Mouse (Mus musculus): Measurements from ENCODE around the gene Slc22a21. TPM values are rescaled to one million over a fixed set of nuclear protein-coding genes. Genes with fewer than 3 reads are reported as not detected.
A peak's percentile ranks its signal among the peaks of the same experiment; 100 is the strongest.

The Slc22a21 gene
- polyA plus RNA-seq, 1 experiment from 2014 or later, result 8.0 TPM

GRCm38 (mm10) chr11:53928585-53928984 lies 51.5 kb downstream of the Slc22a21 start:
- no peak for ATAC-seq
- H3K27me3 ChIP-seq (replicated peaks), result no peaks in the 10 kb centered on the region
- H3K9me3 ChIP-seq, result no peaks in the 10 kb centered on the region
- H3K4me3 ChIP-seq (replicated peaks), result no peak overlapping the region
- H3K4me2 ChIP-seq (replicated peaks), result no peak overlapping the region
- H3K9ac ChIP-seq, result no peak overlapping the region
- 0 out of 2 replicates have a peak, but pooled peaks cover 3% of the 10 kb centered on the region for H3K4me1 ChIP-seq (replicated peaks)
- 82% methylated on average over 3 of the region's 3 CpGs for WGBS
- H3K27ac ChIP-seq, result no peak overlapping the region
- H3K36me3 ChIP-seq, result no peaks in the 10 kb centered on the region

GRCm38 (mm10) chr11:53926303-53926702 lies 53.8 kb downstream of the Slc22a21 start:
- Histone ChIP-seq H3K27me3 (replicated peaks) (no peaks in the 10 kb centered on the region), H3K9ac (no peak overlapping the region), H3K36me3 (no peaks in the 10 kb centered on the region), H3K27ac (no peak overlapping the region), H3K4me2 (replicated peaks) (no peak overlapping the region), H3K9me3 (no peaks in the 10 kb centered on the region), H3K4me3 (replicated peaks) (no peak overlapping the region), H3K4me1 (replicated peaks) (no peaks in the 10 kb centered on the region)
- WGBS, result 91% methylated on average over 5 of the region's 5 CpGs
- no peak for ATAC-seq

GRCm38 (mm10) chr11:53918851-53919250 lies 61.3 kb downstream of the Slc22a21 start:
- ATAC-seq, result no peak
- Histone ChIP-seq H3K27me3 (replicated peaks) (no peaks in the 10 kb centered on the region), H3K4me1 (replicated peaks) (no peaks in the 10 kb centered on the region), H3K4me3 (replicated peaks) (no peak overlapping the region), H3K4me2 (replicated peaks) (no peak overlapping the region), H3K36me3 (no peaks in the 10 kb centered on the region), H3K9ac (no peak overlapping the region), H3K27ac (no peak overlapping the region), H3K9me3 (no peaks in the 10 kb centered on the region)
- WGBS, result 90% methylated on average over 4 of the region's 4 CpGs

GRCm38 (mm10) chr11:53911011-53911410 lies 69.1 kb downstream of the Slc22a21 start:
- no peak overlapping the region for H3K27ac ChIP-seq
- H3K4me1 ChIP-seq (replicated peaks), result no peaks in the 10 kb centered on the region
- no peaks in the 10 kb centered on the region for H3K9me3 ChIP-seq
- 58% methylated on average over 4 of the region's 4 CpGs for WGBS
- no peaks in the 10 kb centered on the region for H3K36me3 ChIP-seq
- no peak overlapping the region for H3K9ac ChIP-seq
- H3K4me2 ChIP-seq (replicated peaks), result no peak overlapping the region
- ATAC-seq, result no peak
- H3K4me3 ChIP-seq (replicated peaks), result no peak overlapping the region
- H3K27me3 ChIP-seq (replicated peaks), result no peaks in the 10 kb centered on the region

- Histone ChIP-seq H3K9ac (no peak overlapping the region), H3K36me3 (no peaks in the 10 kb centered on the region), H3K4me1 (replicated peaks) (peaks cover 8% of the 10 kb centered on the region; the same call in 1 of the 2 replicates), H3K9me3 (no peaks in the 10 kb centered on the region), H3K27ac (no peak overlapping the region), H3K4me3 (replicated peaks) (no peak overlapping the region), H3K4me2 (replicated peaks) (no peak overlapping the region), H3K27me3 (replicated peaks) (no peaks in the 10 kb centered on the region)
- WGBS, result 74% methylated on average over 8 of the region's 8 CpGs
- peak; percentile 62 for ATAC-seq
Measured at GRCm38 (mm10) chr11:53908686-53909085, 71.4 kb downstream of the Slc22a21 start.

GRCm38 (mm10) chr11:53904534-53904925 lies 75.6 kb downstream of the Slc22a21 start:
- Histone ChIP-seq H3K27ac (peak overlapping the region; percentile 28; the same call in 1 of the 2 replicates), H3K9me3 (no peaks in the 10 kb centered on the region), H3K36me3 (no peaks in the 10 kb centered on the region), H3K27me3 (replicated peaks) (no peaks in the 10 kb centered on the region), H3K4me1 (replicated peaks) (peaks cover 8% of the 10 kb centered on the region), H3K9ac (no peak overlapping the region), H3K4me2 (replicated peaks) (peak overlapping the region; percentile 1; the same call in 1 of the 2 replicates), H3K4me3 (replicated peaks) (no peak overlapping the region)
- 45% methylated on average over 9 of the region's 9 CpGs for WGBS
- ATAC-seq, result peak; percentile 55

- Histone ChIP-seq H3K9ac (no peak overlapping the region), H3K4me2 (replicated peaks) (peak overlapping the region; percentile 1; the same call in 1 of the 2 replicates), H3K4me1 (replicated peaks) (peaks cover 8% of the 10 kb centered on the region), H3K36me3 (no peaks in the 10 kb centered on the region), H3K9me3 (no peaks in the 10 kb centered on the region), H3K27me3 (replicated peaks) (no peaks in the 10 kb centered on the region), H3K27ac (peak overlapping the region; percentile 28), H3K4me3 (replicated peaks) (no peak overlapping the region)
- ATAC-seq, result peak; percentile 94
- 28% methylated on average over 16 of the region's 16 CpGs for WGBS
Measured at GRCm38 (mm10) chr11:53903781-53904533, 76.2 kb downstream of the Slc22a21 start.

GRCm38 (mm10) chr11:53902741-53903140 lies 77.4 kb downstream of the Slc22a21 start:
- H3K9me3 ChIP-seq, result no peaks in the 10 kb centered on the region
- H3K9ac ChIP-seq, result no peak overlapping the region
- 92% methylated on average over 14 of the region's 14 CpGs for WGBS
- H3K27me3 ChIP-seq (replicated peaks), result no peaks in the 10 kb centered on the region
- no peak for ATAC-seq
- H3K4me2 ChIP-seq (replicated peaks), result no peak overlapping the region
- H3K4me3 ChIP-seq (replicated peaks), result no peak overlapping the region
- H3K27ac ChIP-seq, result no peak overlapping the region
- peaks cover 8% of the 10 kb centered on the region for H3K4me1 ChIP-seq (replicated peaks)
- H3K36me3 ChIP-seq, result no peaks in the 10 kb centered on the region

GRCm38 (mm10) chr11:53900991-53901390 lies 79.1 kb downstream of the Slc22a21 start:
- no peak overlapping the region for H3K9ac ChIP-seq
- no peak overlapping the region for H3K27ac ChIP-seq
- WGBS, result 39% methylated on average over 1 of the region's 1 CpGs
- no peak overlapping the region for H3K4me3 ChIP-seq (replicated peaks)
- peaks cover 8% of the 10 kb centered on the region for H3K4me1 ChIP-seq (replicated peaks)
- ATAC-seq, result no peak
- H3K4me2 ChIP-seq (replicated peaks), result no peak overlapping the region
- no peaks in the 10 kb centered on the region for H3K9me3 ChIP-seq
- H3K27me3 ChIP-seq (replicated peaks), result no peaks in the 10 kb centered on the region
- H3K36me3 ChIP-seq, result no peaks in the 10 kb centered on the region

GRCm38 (mm10) chr11:53899981-53900380 lies 80.2 kb downstream of the Slc22a21 start:
- no peaks in the 10 kb centered on the region for H3K36me3 ChIP-seq
- no peaks in the 10 kb centered on the region for H3K27me3 ChIP-seq (replicated peaks)
- no peak for ATAC-seq
- H3K4me2 ChIP-seq (replicated peaks), result no peak overlapping the region
- WGBS, result 92% methylated on average over 6 of the region's 6 CpGs
- H3K4me3 ChIP-seq (replicated peaks), result no peak overlapping the region
- peaks cover 8% of the 10 kb centered on the region for H3K4me1 ChIP-seq (replicated peaks)
- no peak overlapping the region for H3K9ac ChIP-seq
- H3K27ac ChIP-seq, result no peak overlapping the region
- no peaks in the 10 kb centered on the region for H3K9me3 ChIP-seq

Other genes starting within 250 kb of the Slc22a21 start
- gene Irf1, start 210.3 kb downstream of the Slc22a21 start, polyA plus RNA-seq (2015; fragmentation: Nextera tagmentation; extraction: Ambion mirVana), result 43.5 and 45.9 TPM in 2 replicates
- gene Gm17334, start 207.1 kb downstream of the Slc22a21 start, polyA plus RNA-seq (2015; fragmentation: Nextera tagmentation; extraction: Ambion mirVana), result 0.26 and 0.32 TPM in 2 replicates
- gene Gm12216, start 121.1 kb downstream of the Slc22a21 start, polyA plus RNA-seq (2015; fragmentation: Nextera tagmentation; extraction: Ambion mirVana), result 1.2 and 1.7 TPM in 2 replicates
- gene Slc22a5, start 88.7 kb downstream of the Slc22a21 start, polyA plus RNA-seq (2015; fragmentation: Nextera tagmentation; extraction: Ambion mirVana), result 10.5 and 10.9 TPM in 2 replicates
- gene Slc22a4, start 47.8 kb upstream of the Slc22a21 start, polyA plus RNA-seq (2015; fragmentation: Nextera tagmentation; extraction: Ambion mirVana), result 0.72 and 1.4 TPM in 2 replicates
- 35.9 and 42.1 TPM in 2 replicates for gene Pdlim4, start 88.7 kb upstream of the Slc22a21 start, polyA plus RNA-seq (2015; fragmentation: Nextera tagmentation; extraction: Ambion mirVana)
- 41.8 and 44.8 TPM in 2 replicates for gene P4ha2, start 119.8 kb upstream of the Slc22a21 start, polyA plus RNA-seq (2015; fragmentation: Nextera tagmentation; extraction: Ambion mirVana)

Data from intestine, embryonic 15.5 days (tissue).